Mouse (Mus musculus): ENCODE measurements around the gene Gipr.

The Gipr gene

GRCm38 (mm10) chr7:19149626-19150025 lies 16.3 kb downstream of the Gipr start, which contains the start of gene Snrpd2:
TSS of gene Snrpd2 (plus strand) at chr7:19149722.
- in situ Hi-C loops (cut with MboI, MseI): no loop called here

DNA sequence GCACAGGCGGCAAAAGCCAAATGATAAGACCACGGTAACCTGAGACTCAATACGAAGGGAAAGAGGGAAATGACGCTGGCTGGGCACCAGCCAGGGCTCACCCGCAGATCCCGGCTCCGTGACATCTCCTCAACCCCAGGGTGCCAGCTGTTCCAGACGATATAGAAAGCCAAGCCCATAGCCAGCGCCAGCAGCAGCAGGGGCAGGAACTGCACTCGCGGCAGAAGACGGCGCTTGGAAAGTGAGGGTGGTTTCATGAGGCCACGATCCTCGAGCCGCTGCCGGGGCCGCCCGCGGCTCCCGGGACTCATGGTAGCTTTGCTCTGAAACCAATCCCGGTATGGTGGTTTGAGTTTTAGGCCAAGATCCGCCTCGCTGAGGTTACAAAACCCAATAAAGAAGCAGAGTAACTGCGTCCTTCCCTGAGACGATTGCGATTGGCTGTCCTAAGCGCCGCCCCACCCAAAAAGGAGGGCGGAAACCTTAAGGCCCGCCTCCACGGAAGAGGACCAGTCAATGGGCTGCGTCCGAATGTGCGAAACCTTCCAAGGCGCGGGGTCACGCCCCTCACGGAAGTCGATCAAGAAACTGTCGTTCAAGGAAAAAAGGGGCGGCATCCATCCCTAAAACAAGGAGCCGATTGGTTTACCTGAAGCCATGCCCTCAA lies 16.9 kb downstream of the Gipr start, which contains the start of gene Qpctl:
Gene Qpctl (minus strand): TSS at position 417 of the 667 bp plus-strand sequence.
- in situ Hi-C loops (cut with MboI, MseI): no loop called here

- in situ Hi-C loops (cut with MboI, MseI): no loop called here
Observed at GRCm38 (mm10) chr7:19148180-19148874, 17.6 kb downstream of the Gipr start.

- in situ Hi-C loops (cut with MboI, MseI): no loop called here
Observed at GRCm38 (mm10) chr7:19147497-19148045, 18.4 kb downstream of the Gipr start.

- in situ Hi-C loops (cut with MboI, MseI): no loop called here
Observed at GRCm38 (mm10) chr7:19146793-19147192, 19.1 kb downstream of the Gipr start.

DNA sequence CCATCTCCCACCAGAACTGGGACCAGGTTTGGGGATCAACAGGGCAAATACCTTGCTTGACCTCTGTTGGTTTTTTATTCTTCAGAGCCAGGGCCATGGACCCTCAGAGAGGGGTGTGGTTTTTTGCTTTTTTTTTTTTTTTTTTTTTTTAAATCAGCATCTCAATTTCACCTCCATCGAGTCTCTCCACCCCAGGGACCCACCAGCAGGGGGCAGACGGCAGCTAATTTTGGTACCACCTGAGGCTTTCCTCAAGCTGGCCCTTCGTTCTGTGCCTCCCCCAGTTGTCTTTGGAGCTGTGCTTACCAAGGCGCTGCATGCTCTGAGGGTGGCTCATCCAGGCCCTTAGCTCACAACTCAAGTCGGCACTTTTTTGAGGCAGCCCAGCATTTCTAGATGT lies 28.5 kb downstream of the Gipr start:
- in situ Hi-C loops (cut with MboI, MseI): loop anchor here (5.0 kb wide), 1 partner anchor 575 kb away; no protein-coding TSS in a partner anchor

DNA sequence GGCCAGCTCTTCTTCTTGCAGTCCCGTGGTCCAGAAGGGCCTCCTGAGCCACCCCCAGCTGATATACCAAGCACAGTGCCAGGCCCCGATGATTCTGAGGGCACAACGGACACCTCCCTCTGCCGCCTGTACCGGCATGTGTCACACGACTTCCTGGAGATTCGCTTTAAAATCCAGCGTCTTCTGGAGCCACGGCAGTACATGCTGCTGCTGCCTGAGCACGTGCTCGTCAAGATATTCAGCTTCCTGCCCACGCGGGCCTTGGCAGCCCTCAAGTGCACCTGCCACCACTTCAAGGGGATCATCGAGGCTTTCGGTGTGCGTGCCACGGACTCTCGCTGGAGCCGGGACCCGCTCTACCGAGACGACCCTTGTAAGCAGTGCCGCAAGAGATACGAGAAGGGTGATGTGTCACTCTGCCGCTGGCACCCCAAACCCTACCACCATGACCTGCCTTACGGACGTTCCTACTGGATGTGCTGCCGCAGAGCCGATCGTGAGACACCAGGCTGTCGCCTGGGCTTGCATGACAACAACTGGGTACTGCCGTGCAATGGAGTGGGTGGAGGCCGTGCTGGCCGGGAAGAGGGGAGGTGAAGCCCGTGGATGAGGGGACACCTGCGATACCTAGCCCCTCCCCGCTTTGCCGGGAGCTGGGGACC lies 29.1 kb downstream of the Gipr start:
- in situ Hi-C loops (cut with MboI, MseI): loop anchor here (5.0 kb wide), 1 partner anchor 575 kb away; no protein-coding TSS in a partner anchor

- in situ Hi-C loops (cut with MboI, MseI): loop anchor here (5.0 kb wide), 1 partner anchor 576 kb away; no protein-coding TSS in a partner anchor
Observed at GRCm38 (mm10) chr7:19136168-19136567, 29.8 kb downstream of the Gipr start.

GRCm38 (mm10) chr7:19131324-19131848 lies 34.5 kb downstream of the Gipr start:
- in situ Hi-C loops (cut with MboI, MseI): no loop called here

DNA sequence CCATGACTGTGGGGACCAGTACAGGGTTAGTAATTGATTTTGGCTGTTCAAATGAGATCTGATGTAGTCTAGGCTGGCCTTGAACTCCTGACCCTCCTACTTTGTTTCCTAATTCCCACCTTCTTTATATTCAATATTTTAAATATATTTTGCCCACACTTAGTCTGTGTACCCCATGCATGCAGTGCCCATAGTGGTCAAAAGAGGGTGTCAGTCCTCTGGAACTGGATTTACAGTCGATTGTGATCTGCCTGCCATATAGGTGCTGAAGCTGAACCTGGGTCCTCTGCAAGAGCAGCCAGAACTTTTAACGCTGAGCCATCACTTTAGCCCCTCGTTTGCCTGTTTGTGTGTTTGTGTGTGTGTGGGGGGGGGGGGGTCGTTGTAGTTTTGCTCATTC lies 35.3 kb downstream of the Gipr start:
- in situ Hi-C loops (cut with MboI, MseI): no loop called here

DNA sequence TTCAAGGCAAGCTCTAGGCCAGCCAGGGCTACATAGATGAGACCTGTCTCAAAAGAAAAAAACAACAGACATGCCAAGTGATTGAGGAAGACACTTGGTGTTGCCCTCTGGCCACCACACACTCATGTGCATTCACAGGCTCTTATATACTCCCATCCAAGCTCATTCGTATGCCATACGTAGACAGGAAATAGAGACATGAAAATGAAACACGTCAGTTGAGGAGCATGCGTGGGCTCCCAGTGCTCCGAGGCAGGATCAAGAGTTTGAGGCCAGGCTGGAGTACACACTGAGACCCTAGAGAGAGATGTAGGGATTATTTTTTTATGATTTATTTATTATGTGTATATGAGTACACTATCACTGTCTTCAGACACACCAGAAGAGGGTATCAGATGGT lies 36.5 kb downstream of the Gipr start:
- in situ Hi-C loops (cut with MboI, MseI): no loop called here

GRCm38 (mm10) chr7:19127744-19128143 lies 38.2 kb downstream of the Gipr start:
- in situ Hi-C loops (cut with MboI, MseI): no loop called here

DNA sequence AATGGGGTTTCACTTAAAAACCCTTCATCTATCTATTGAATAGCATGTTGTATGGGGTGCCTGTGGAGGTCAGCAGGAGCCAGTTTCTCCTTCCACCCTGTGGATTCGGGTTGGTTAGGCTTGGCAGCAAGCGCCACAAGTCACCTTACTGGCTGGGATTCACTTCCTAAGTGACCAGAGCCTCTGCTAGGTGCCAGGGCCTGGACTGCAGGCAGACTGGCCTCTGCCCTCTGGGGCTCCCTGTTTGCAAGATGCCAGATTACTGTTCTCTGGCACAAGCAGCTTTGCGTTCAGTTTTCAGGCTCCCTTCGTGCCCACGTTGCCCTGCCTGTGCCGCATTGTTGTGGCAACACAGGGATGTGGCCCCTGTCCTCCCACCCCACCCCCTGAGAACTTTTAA lies 41.2 kb downstream of the Gipr start:
- in situ Hi-C loops (cut with MboI, MseI): no loop called here

DNA sequence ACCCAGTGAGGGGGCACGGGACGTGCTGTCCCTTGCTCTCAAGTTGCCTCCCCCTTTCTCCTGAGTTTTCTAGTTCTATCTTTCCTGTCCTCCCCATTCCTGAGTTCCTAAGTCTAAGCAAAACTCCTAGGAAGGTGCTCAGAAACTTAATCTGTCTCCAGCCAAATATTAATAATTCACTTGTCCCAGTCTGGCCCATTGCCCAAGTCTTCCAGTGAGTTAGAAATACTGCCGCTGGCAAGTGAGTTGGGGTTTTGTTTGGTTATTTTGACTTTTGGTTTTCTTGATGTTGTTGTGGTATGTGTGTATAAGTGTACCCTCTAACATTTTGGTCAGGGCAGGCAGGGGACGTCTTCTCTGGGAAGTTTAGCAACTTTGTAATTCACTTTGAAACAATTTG lies 44.2 kb downstream of the Gipr start:
- in situ Hi-C loops (cut with MboI, MseI): no loop called here

- in situ Hi-C loops (cut with MboI, MseI): no loop called here
Observed at GRCm38 (mm10) chr7:19119631-19120429, 46.1 kb downstream of the Gipr start, which contains the start of gene Fbxo46. TSS of gene Fbxo46 (plus strand) at chr7:19119859.

DNA sequence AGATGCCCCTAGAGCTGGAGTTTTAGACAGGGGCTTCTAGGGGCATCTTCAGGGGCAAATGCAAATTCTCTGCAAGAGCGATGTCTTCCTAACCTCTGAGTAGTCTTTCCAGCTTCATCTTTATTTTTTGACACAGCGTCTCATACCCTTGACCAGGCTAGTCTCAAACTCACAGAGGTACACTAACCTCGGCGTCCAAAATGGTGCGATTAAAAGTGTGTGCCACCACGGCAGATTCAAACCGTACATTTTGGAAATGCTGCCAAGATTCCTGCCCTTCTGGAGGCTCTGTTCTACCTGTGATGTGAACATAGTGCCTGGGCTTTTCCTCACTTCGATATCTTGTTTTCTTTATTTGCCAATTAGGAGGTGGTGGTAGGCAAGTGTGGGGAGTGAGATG lies 46.8 kb downstream of the Gipr start:
- in situ Hi-C loops (cut with MboI, MseI): no loop called here

- in situ Hi-C loops (cut with MboI, MseI): no loop called here
Observed at GRCm38 (mm10) chr7:19118028-19118771, 47.7 kb downstream of the Gipr start, which contains the start of gene Gm4969. TSS of gene Gm4969 (minus strand) at chr7:19118368.

GRCm38 (mm10) chr7:19109565-19109964 lies 56.4 kb downstream of the Gipr start:
- in situ Hi-C loops (cut with MboI, MseI): no loop called here

DNA sequence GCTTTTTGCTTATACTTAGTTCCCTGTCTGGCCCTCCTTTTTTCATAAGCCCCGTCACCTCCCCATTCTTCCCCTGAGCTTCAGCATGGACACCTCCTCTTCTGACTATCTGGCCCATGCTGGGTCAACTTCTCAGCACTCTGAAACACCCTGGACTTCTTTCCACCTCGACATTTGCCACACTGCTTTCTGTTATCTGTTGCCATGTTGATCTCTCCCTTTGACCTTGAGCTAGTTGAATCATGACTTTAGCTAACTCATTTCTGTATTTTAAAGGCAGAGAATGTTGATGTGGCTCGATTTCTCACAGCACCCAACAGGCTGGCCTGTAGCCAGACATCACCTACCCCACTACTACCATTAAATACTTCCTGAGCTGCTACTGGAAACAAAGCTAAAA lies 58.5 kb downstream of the Gipr start:
- in situ Hi-C loops (cut with MboI, MseI): no loop called here
